Mouse (Mus musculus) neural tube, embryonic 14.5 days (tissue): ENCODE measurements at regions not wholly inside any gene's neighbourhood (a gene's known extent, or its start where the extent isn't known, plus 50 kb on each side); places are given as distances from the start of the nearest gene placed in this dataset.

Experiments used
- ATAC-seq: fragments of 200-750 bp; cut with Nextera tagmentation; 2 replicates; pipeline ENCODE4 v1.8.0; 2017; ENCODE audit warnings: low read depth, mild to moderate bottlenecking, moderate TSS enrichment, moderate library complexity
- H3K27ac ChIP-seq: fragments of 300-500 bp; sonication (generic); 2 replicates; pipeline ENCODE4 v1.5.1; 2014; ENCODE audit warnings: low read depth, mild to moderate bottlenecking, control low read depth, low read length, moderate library complexity, mixed read lengths
- H3K27me3 ChIP-seq: fragments of 300-500 bp; sonication (generic); 2 replicates; pipeline ENCODE4 v1.6.1; 2014; ENCODE audit warnings: low read length; ENCODE audit not compliant: control insufficient read depth, insufficient read depth
- H3K36me3 ChIP-seq: fragments of 300-500 bp; sonication (generic); 2 replicates; pipeline ENCODE4 v1.6.1; 2014; ENCODE audit warnings: low read length, mixed read lengths; ENCODE audit not compliant: control insufficient read depth, insufficient read depth
- H3K4me1 ChIP-seq: fragments of 300-500 bp; sonication (generic); 2 replicates; pipeline ENCODE4 v1.6.1; 2014; ENCODE audit warnings: low read length; ENCODE audit not compliant: control insufficient read depth, insufficient read depth
- H3K4me2 ChIP-seq: fragments of 300-500 bp; sonication (generic); 2 replicates; pipeline ENCODE4 v1.6.1; 2014; ENCODE audit warnings: mild to moderate bottlenecking, low read depth, low read length, control low read depth
- H3K4me3 ChIP-seq: fragments of 300-500 bp; sonication (generic); 2 replicates; pipeline ENCODE4 v1.5.1; 2014; ENCODE audit warnings: low read depth, low read length, control low read depth, mixed read lengths
- H3K9ac ChIP-seq: fragments of 300-500 bp; sonication (generic); replicated peaks from 2 replicates; pipeline ENCODE4 v1.6.1; 2014; ENCODE audit warnings: low read depth, mild to moderate bottlenecking, control low read depth, low read length, mixed read lengths
- H3K9me3 ChIP-seq: fragments of 300-500 bp; sonication (generic); 2 replicates; pipeline ENCODE4 v1.6.1; 2016; ENCODE audit warnings: low read length; ENCODE audit not compliant: control insufficient read depth
- WGBS: fragments of 180-500 bp; shearing (Covaris S2); extraction: QIAGEN DNeasy Blood & Tissue Kit; methylation state at CpG from one replicate; pipeline ENCODE4 v1.1.7; 2014; 5-methylcytosine and 5-hydroxymethylcytosine counted together

DNA sequence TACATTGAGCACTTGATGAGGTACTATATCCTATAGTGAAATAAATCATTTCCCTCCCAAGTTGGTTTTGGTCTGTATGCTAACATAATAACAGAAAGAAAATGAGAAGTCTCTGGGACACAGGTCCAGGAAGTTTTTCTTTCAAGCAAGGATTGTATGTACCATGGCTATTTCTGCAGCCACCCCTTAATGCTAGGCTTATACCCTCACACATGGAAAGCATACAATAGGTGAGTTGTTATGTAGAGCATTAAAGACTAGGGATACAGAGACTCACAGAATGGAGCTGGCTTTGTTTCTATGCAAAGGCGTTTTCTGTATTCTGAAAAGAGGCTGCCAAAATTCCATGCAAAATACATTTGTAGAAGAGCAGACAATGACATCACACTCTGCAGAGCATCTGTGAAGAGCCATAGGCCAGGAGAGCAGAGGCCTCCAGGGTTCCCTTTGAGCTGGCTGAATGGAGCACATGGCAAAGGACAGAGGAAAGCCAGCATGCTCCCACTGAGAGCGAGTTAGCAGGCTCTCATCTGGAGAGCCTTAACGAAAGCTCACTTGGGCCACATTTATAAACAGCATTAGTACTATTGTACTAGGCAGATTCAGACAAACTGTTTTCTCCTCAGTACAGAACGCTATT is 262.0 kb upstream of the Sgcd start:
- no peaks in the 10 kb centered on the region for H3K4me1 ChIP-seq
- no peaks in the 10 kb centered on the region for H3K36me3 ChIP-seq
- no peaks in the 10 kb centered on the region for H3K9me3 ChIP-seq
- H3K27ac ChIP-seq, result no peak overlapping the region
- ATAC-seq, result no peak
- 59% methylated on average over 4 of the region's 4 CpGs for WGBS
- no peak overlapping the region for H3K4me2 ChIP-seq
- H3K27me3 ChIP-seq, result no peaks in the 10 kb centered on the region
- H3K4me3 ChIP-seq, result no peak overlapping the region
- H3K9ac ChIP-seq, result no peak overlapping the region

DNA sequence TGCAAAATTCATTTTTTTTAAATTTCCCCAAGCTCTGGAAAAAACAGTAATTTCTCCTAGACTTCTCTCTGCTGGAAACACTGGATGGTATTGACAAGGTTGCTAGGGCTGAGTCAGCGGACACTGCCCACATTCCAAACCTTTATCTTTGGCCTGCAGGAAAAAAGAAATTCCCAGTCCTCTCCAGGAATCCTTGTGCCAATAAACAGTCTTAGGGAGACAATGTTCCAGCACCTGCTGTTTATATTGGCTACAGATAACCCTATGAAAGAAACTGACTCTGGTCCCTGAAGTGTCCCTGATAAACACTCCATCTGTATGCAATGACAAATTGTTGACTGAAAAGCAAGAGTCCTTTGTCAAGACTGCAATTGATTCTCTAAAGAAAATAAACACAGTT is 260.5 kb upstream of the Sgcd start:
- Histone ChIP-seq H3K4me3 (no peak overlapping the region), H3K9ac (no peak overlapping the region), H3K27me3 (no peaks in the 10 kb centered on the region), H3K4me1 (no peaks in the 10 kb centered on the region), H3K9me3 (no peaks in the 10 kb centered on the region), H3K4me2 (no peak overlapping the region), H3K27ac (no peak overlapping the region), H3K36me3 (no peaks in the 10 kb centered on the region)
- 69% methylated on average over 1 of the region's 1 CpGs for WGBS
- no peak for ATAC-seq

DNA sequence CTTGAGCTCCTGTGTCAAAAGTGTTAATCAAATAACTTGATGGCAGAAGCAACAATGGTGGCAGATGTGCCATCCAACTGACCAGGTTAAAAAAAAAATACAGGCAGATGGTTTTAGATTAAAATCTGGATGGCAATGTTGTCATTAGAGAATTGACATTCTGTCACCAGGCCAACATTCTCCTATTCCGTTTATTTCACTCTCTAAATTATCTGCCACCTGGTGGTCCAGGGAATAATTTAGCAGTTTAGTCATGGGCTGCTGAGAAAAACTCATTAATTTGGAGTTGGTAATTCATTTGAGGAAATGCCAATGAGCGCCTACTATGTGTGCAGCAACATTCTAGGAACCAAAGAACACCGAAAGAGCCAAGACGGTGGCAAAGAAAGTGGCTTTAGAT is 232.4 kb upstream of the Sgcd start:
- no peak overlapping the region for H3K4me2 ChIP-seq
- WGBS, result 48% methylated on average over 4 of the region's 4 CpGs
- H3K36me3 ChIP-seq, result no peaks in the 10 kb centered on the region
- H3K9me3 ChIP-seq, result no peaks in the 10 kb centered on the region
- H3K4me1 ChIP-seq, result no peaks in the 10 kb centered on the region
- ATAC-seq, result no peak
- H3K27ac ChIP-seq, result no peak overlapping the region
- H3K27me3 ChIP-seq, result no peaks in the 10 kb centered on the region
- H3K9ac ChIP-seq, result no peak overlapping the region
- no peak overlapping the region for H3K4me3 ChIP-seq

DNA sequence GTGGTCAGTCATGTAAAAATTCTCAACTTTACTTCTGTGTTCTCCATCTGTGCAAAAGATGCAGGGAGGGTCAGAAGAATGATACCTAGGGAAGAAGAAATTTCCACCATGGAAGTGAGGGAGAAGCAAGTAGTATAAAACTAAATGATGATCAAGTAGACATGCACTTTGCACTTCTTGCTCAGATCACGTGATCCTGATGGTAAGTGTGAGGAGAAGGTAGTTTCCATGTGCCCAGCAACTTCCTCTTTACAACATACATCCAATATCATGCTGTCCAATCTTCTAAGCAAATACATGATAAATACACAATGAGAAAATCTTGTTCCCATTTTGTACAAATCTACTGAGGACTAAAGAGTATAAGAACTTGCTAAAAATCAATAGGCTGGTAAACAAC is 230.4 kb upstream of the Sgcd start:
- WGBS, result 66% methylated on average over 1 of the region's 1 CpGs
- H3K36me3 ChIP-seq, result no peaks in the 10 kb centered on the region
- no peak for ATAC-seq
- H3K4me1 ChIP-seq, result no peaks in the 10 kb centered on the region
- no peak overlapping the region for H3K9ac ChIP-seq
- H3K4me2 ChIP-seq, result no peak overlapping the region
- H3K27me3 ChIP-seq, result no peaks in the 10 kb centered on the region
- H3K4me3 ChIP-seq, result no peak overlapping the region
- H3K27ac ChIP-seq, result no peak overlapping the region
- no peaks in the 10 kb centered on the region for H3K9me3 ChIP-seq

DNA sequence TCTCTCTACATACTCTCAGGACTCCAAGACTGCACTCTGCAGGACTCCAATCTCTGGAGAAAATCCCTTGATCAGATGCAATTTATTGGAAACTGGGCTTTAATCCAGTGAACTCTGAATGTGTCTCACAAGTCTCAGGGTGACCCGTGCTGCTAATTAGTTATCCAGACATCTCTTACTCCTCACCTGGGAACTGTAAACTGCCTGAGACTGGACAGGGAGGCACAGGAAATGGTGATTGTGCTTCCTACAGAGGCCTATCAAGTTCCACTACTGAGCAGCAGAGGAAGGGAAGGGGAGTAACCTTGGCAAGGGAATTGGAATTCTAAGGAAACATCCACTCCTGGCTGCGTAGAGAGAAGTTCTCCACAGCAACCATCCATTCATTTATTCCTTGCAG is 228.0 kb upstream of the Sgcd start:
- no peaks in the 10 kb centered on the region for H3K36me3 ChIP-seq
- H3K9ac ChIP-seq, result no peak overlapping the region
- WGBS, result 86% methylated on average over 2 of the region's 2 CpGs
- H3K4me2 ChIP-seq, result no peak overlapping the region
- H3K9me3 ChIP-seq, result no peaks in the 10 kb centered on the region
- ATAC-seq, result no peak
- H3K4me3 ChIP-seq, result no peak overlapping the region
- no peaks in the 10 kb centered on the region for H3K4me1 ChIP-seq
- H3K27ac ChIP-seq, result no peak overlapping the region
- H3K27me3 ChIP-seq, result no peaks in the 10 kb centered on the region

DNA sequence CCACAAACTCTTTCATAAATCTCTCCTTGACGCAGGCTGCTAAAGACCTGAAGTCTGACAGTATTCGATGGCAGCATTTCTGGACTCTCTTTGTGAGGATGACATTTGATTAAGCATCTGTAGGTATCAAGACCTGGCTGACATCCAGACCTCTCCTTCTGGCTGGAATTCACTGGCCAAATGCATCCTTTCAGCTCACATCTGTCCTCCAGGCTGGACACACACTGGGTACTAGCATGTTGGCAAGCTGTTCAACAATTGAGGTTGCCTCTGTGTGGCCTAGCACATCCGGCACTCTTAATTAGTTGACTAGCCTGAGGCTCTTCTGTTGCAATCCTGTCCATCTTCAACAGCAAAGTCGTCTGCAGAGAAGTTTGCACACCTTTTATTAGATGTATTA is 197.8 kb upstream of the Sgcd start:
- Histone ChIP-seq H3K4me2 (no peak overlapping the region), H3K9me3 (no peaks in the 10 kb centered on the region), H3K9ac (no peak overlapping the region), H3K4me3 (no peak overlapping the region), H3K4me1 (no peaks in the 10 kb centered on the region), H3K36me3 (no peaks in the 10 kb centered on the region), H3K27ac (no peak overlapping the region), H3K27me3 (no peaks in the 10 kb centered on the region)
- no peak for ATAC-seq
- WGBS, result 61% methylated on average over 4 of the region's 4 CpGs

DNA sequence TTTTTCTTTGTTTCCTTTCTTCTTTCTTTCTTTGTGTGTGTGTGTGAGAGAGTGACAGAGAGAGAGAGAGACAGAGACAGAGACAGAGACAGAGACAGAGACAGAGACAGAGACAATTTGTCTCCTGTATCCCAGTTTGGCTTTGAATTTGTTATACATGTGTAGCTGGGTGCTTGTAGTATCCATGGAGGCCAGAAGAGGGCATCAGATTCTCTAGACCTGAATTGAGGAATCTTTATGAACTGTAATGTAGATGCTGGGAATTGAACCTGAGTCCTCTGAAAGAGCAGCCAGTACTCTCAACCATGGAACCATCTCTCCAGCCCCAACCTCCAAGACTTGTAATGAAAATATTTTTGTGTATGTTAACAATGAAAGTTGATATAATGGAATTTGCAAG is 190.2 kb upstream of the Sgcd start:
- no peaks in the 10 kb centered on the region for H3K27me3 ChIP-seq
- no peaks in the 10 kb centered on the region for H3K36me3 ChIP-seq
- ATAC-seq, result no peak

DNA sequence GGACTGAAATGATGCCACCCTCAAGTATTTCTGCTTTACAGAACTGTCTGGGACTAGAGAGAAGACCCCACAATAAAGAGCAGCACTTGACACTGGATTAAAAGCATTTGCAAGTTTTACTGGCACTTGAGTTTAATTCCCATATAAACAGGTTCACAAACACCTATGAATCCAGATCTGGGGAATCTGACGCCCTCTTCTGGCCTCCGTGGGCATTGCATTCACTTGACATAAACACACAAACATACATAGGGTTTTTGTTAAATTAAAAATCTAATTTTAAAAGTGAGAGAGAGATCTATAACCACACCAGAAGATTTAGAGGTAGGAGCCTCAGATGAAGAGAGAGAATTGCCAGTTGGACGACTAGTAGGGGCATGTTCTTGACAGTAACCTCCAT is 189.4 kb upstream of the Sgcd start:
- Histone ChIP-seq H3K36me3 (no peaks in the 10 kb centered on the region), H3K27ac (no peak overlapping the region), H3K27me3 (no peaks in the 10 kb centered on the region), H3K4me2 (no peak overlapping the region), H3K9ac (no peak overlapping the region), H3K4me3 (no peak overlapping the region), H3K9me3 (no peaks in the 10 kb centered on the region), H3K4me1 (no peaks in the 10 kb centered on the region)
- WGBS, result 35% methylated on average over 3 of the region's 3 CpGs
- no peak for ATAC-seq

More for the DNA sequence above, 190.2 kb upstream of the Sgcd start:
- no peaks in the 10 kb centered on the region for H3K4me1 ChIP-seq
- H3K4me3 ChIP-seq, result no peak overlapping the region
- H3K4me2 ChIP-seq, result no peak overlapping the region
- H3K27ac ChIP-seq, result no peak overlapping the region
- no peak overlapping the region for H3K9ac ChIP-seq
- no peaks in the 10 kb centered on the region for H3K9me3 ChIP-seq

DNA sequence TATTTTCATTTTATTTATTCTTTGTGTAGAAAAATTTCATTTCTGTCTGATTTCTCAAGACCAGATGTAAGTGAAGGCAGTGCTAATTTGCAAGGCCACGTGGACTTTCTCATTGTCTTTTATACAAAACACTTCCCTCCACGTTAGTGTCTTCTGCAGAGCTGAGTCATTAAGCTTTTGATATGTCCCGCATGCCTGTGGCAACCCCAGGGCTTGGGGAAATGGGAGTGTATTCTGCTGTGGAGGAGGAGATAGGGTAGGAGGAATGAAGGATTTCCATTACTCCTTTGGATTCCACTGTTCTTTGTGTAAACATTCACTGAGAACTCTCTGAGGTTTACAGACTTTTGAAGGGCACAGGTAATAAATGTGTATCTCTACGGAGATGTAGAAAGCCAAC is 187.7 kb upstream of the Sgcd start:
- Histone ChIP-seq H3K27ac (no peak overlapping the region), H3K4me1 (no peaks in the 10 kb centered on the region), H3K9me3 (no peaks in the 10 kb centered on the region), H3K4me3 (no peak overlapping the region), H3K27me3 (no peaks in the 10 kb centered on the region), H3K9ac (no peak overlapping the region), H3K4me2 (no peak overlapping the region), H3K36me3 (no peaks in the 10 kb centered on the region)
- no peak for ATAC-seq
- WGBS, result 74% methylated on average over 4 of the region's 4 CpGs

DNA sequence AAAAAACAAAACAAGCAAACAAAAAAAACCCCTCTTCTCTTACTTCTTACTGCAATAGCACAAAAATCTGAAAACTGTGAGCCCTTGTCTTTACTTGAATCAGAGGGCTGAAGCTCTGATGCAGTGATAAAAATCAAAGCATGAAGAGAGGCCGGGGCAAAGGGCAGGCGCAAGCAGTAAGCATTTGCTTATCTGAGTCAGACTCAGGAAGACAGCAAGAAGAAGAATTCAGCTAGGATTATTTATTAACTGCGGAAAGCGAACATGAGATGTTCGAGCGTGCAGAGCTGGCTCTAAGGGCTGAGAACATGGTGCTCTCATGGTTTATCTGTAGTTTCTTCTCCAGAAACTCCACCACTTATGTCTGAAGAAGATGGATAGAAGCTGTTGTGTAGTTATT is 163.4 kb upstream of the Sgcd start:
- ATAC-seq, result no peak
- Histone ChIP-seq H3K4me2 (no peak overlapping the region), H3K9ac (no peak overlapping the region), H3K27ac (no peak overlapping the region), H3K9me3 (no peaks in the 10 kb centered on the region), H3K36me3 (no peaks in the 10 kb centered on the region), H3K4me3 (no peak overlapping the region), H3K27me3 (no peaks in the 10 kb centered on the region), H3K4me1 (no peaks in the 10 kb centered on the region)
- WGBS, result 82% methylated on average over 6 of the region's 6 CpGs
